Mouse (Mus musculus) heart, adult 8-10 months (tissue): ENCODE measurements at regions not wholly inside any gene's neighbourhood (a gene's known extent, or its start where the extent isn't known, plus 50 kb on each side); places are given as distances from the start of the nearest gene placed in this dataset.

Source experiments
- DNase-seq: peaks from one replicate; pipeline ENCODE4 v3.0.0; 2022; ENCODE audit warnings: low spot score

DNA sequence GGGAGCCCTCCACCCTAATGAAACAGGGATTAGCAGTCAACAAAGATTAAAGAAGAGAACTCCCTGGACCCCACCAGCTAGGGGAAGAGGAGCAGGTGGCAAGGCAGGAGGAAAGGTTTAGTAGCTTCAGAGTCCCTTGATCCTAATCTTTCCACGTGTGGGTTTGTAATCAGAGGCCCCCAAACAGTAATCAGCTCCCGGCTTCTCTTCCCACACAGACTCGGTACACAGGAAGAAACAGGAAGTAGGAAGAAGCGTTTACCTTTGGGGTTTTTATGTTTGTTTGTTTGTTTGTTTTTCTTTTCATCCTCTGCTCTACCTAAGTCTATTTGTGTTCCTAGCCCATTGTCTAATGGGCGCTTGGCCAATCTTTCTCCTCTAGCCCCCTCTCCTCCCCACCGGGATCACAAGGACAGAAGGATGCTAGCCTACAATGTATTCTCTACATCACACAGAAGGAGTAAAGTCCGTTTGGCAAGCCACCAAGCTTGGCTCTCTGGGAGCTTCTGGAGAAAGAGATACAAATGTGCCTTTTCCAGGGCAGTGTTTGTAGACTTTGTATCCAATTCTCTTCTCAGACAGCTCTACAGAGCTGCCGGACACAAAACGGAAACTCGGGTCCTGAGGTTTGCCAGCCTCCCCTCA lies 226.5 kb upstream of the Jarid2 start:
- DNase-seq: no peak

DNA sequence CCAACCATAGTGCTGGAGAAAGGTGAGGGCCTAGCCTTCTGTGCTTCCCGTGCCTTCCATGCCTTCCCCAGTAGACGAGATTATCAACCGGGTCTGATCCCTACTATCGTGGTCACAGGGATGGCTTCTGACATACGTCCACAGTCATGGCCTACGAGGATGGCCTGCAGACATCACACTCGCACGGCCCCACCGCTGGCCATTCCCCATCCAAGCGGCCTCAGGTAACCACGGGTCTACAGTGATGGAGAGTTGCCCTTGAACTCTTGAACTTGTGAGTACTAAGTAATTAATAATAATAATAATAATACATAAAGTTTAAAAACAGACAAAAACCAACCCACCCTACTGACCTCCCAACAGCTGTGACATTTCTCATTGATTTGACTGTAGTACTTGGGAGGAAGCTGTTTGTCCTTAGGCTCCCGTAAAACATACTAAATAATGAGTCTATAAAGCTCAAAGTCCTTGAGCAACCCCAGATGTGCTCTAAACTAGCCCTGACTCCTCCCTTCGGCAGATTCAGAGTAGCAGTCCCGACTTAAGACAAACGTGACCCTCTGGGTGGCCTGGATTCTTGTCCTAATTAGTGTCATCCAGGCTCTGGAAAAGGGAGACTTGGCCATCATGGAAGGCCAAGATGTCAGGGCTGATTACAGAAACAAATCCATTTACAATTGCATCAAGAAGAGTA lies 225.9 kb upstream of the Jarid2 start:
- no peak for DNase-seq

DNA sequence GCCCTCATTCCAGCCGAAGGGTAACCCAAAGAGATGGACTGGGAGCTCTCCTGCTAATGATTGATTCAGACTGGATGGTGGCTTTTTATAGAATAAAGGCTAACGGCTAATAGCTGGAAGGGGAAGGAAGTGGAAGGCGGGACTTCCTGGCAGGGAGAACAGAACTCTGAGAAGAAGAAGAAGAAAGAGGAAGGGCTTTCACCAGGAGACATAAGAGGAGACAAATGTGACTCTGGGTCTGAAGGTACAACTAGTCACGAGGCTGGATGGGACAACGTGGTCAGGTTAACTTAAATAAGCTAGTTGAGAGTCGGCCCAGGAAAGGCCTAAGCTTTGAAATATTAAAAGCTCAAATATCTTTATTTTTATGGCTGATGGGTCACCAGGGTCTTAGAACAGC lies 224.8 kb upstream of the Jarid2 start:
- no peak for DNase-seq

DNA sequence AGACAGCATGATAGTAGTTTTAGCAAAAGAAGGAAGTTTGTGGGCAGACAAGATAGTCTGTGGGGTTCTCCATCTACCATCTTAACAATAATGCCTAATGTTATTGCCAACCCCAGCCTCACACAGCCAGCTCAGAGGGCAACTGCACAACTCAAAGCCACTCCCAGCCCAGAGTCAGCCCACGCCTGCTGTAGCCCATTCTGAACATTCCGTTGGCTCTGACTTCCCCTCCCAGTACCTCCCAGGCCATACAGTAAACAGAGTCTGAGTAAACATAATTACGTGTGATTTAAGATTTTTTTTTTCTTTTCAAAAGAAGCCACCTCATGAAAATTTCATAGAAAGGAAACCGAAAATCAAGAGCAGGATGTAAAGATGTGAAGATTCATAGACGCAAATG lies 222.3 kb upstream of the Jarid2 start:
- no peak for DNase-seq

DNA sequence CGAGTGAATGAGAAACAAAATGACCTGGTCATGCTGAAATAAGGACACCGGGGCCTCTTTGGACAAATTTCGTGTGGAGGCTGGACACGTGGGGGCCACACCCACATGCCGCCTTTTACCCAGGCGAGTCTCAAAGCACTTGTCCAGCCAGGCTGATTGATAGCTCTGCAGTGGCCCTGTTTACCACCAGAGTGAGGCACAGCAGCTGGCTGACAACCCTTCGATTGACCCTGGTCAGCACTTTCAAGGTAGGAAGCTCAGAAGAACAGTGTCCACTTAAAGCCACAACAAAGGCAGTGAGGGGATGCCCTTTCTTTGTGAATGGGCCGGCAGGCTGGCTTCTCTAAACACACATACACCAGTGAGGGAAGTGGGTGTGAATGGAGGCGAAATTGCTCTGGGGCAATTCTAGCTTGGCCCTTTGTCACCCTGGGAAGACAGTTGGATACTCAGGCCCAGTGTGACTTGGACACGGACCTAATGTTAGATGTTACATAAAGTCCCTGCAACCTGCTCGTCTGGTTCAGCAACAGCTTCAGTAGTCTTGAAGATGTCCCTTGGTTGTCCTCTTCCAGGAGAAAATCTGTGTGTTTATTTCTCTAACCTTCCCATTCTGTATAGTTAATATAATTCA lies 219.6 kb upstream of the Jarid2 start:
- DNase-seq: no peak

DNA sequence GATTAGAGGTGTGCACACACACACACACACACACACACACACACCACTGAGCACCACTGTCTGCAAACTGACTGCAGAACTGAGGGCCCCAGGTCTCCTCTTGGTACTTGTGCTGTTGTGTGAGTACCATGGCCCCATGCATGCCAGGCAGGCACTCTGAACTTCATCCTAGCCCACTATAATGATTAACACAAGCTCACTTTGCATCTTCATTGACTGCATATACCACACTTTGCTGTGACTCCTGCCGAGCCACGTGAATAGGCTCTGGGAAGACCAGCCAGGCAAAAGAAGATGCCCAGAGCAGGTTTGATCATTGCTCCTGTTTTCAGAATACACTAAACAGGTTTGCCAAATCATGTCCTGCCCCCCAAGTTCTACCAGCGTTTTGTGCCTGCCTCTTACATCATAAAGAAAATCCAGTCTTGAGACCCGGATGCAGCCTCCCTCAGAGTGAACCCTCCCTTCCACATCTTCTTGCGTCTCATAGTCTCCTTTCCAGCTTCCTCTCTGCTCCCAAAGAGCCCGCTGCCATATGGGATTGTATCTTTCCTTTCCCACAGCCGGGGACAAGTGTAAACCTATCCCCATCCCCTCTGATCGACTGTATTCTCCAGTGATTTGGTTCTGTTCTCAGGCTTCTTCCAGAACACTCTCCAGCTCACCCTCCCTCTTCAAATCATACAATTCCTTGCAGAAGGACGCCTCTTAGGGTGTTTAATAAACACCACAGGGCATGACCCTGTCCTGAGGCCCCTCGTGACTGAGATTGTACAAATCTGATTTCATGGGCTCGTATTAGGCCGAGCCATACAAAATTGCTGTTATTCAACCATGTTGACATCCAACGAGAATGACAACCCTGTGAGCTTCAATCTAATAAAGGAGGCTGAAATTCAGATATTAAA lies 215.6 kb upstream of the Jarid2 start:
- DNase-seq: no peak

DNA sequence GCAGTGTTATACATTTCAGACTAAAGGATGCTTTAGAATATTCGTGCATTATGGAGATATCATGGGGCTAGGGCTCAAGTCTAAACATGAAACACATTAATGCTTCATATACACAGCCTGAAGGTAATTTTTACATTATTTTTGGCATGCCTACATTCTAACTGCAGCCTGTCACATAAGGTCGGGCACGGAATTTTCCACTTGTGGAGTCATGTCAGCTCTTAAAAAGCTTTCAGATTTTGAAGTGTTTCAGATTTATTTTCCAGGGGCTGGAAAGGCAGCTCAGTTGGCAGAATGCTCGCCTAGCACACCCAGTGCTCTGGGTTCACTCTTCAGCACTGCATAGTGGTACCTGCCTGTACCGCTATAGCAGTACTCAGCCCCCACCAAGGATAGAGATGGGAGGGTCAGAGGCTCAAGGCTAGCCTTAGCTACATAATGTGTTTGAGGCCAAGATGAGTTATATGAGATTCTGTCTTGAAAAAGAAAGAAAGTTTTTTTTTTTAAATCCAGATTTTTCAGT lies 214.6 kb upstream of the Jarid2 start:
- no peak for DNase-seq

DNA sequence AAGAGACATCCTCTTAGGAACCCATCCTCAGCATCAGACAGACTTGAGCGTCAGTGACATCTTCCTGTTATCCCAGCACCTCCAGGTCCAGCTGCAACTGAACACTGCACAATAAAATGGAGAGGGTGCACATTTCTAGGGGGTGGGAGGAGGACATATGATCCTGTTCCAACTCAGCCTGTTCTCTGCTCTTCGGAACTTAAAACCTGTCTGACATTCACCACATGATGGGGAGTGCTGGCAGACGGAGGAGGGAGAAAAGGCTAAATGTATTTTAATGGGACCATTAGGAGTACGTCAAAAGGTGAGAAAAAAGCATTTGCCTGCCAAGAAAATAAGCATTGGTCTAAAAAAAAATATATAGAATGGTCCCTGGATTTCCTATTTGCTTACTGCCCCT lies 212.4 kb upstream of the Jarid2 start:
- DNase-seq: no peak

DNA sequence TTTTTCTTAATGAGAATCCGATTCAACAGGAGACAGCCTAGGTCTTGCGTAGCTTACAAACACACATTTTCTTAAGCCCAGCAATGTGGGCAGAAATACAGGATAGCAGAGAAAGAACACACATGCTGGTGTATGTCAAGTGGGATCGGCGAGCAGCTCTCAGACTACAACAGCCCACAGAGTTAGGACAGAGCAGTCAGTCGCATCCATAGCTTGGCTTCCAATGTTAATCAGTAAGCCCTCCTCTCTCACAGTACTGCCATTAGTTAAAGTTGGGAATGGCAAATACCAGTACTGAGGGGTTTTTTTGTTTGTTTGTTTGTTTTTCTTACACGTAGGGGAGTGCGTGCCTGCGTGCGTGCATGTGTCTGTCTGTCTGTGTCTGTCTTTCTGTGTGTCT lies 212.0 kb upstream of the Jarid2 start:
- no peak for DNase-seq

DNA sequence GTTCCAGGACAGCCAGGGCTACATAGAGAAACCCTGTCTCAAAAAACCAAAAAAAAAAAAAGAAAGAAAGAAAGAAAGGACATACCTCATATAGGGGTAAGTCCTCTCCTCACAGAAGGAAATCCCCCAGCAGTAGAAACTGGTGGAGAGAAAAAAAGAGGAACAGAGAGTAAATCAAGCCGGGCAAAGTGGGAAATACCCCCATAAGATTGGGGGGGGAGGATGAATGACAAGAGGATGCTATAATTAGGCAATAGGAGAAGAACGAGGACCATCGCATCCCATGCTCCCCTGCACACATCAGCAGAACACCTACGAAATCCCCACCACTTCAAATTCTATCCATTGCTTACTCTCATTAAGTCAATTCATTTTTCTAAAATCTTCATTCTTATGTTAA lies 211.1 kb upstream of the Jarid2 start:
- DNase-seq: no peak

DNA sequence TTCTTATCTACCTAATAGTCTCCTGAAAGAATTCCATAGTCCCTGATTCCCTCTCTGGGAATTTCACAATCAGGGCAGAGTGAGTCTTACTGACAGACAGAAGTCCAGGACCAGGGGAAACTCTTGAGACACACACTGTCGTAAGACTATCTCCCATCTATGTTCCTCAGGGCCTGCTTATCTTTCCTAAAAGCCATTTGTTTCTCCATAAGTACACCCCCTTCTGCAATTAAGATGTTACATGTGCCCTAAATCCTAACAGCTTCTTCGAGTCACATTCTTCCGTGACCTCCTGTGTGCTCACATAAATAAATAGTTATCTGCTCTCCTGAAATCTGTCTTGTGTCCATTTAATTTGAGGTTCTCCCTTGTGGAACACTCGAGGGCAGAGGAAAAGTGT lies 205.8 kb upstream of the Jarid2 start:
- no peak for DNase-seq

DNA sequence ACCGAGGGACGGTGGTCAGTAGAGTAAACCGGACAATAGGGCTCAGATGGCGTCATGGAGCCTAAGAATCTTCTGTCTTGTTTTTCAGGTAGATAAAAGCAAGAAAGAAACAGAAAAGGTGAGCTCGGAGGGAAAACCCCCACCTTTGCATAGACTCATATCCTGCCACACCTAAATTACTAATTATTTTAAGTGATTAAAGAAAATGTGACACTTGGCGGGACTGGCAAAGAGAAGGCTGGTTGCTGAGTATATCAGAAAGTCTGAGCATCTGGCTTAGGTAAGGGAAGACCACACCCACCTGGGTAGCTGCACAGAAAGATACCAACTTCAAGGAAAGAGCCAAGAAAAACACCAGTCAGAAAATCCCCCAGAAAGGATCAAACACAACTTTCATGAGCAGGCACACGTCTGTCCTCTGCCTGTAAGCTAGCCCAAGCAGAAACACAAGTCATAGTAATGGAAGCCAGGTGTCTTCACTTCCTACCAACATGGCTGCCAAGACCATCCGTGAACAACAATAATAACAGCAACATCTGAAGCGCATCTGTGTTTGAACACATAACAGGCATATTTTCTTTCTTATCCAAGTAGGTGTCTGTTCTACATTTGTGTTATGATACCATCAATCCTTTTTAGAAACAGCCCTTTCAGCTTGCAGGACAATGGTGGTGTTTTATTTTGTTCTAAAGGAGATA lies 198.3 kb upstream of the Jarid2 start:
- no peak for DNase-seq

DNA sequence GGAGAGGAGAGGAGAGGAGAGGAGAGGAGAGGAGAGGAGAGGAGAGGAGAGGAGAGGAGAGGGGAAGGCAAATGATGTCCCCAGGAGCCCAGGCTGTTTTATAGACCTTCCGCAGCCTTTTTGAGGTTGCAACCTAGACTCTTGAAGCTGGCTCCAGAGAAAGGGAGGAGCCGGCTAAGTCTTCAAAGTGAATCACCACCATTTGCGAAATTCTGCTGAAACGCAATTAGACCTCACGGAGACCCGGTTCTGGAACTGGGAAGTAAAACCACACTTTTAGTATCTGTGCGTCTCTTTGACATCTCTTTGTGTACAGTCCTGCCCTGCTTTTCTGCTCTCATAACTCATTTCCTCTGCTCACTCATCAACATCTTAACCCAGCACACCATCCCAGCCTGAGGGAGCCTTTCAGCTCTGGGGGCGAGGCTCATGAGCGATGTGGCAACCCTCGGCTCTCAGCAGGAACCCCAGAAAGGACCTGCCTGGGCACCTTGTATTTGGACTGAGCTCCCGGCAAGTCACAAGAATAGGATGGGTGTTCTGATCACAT lies 196.6 kb upstream of the Jarid2 start:
- no peak for DNase-seq

DNA sequence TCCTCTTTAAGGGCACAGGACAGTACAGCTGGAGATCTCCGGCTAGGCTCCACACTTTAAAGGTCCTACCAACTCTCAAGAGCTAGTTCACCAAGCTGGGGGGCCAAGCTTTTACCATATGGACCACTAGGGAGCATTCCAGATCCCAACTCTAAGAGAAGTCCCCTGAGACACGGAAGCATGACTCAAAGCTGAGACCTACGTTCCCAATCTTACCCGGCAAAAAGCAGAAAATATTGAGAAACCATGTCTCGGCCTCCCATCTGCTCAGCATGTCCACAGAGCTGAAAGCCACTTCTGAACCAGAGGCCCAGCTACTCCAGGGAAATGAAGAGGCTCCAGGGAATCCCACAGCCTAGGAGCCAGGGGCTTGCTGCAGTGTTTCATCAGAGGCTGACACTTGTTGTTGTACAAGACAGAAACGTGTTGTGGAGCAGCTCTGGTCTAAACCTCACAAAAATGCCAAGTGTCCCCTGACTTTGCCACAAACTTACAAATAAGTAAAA lies 194.6 kb upstream of the Jarid2 start:
- DNase-seq: no peak

DNA sequence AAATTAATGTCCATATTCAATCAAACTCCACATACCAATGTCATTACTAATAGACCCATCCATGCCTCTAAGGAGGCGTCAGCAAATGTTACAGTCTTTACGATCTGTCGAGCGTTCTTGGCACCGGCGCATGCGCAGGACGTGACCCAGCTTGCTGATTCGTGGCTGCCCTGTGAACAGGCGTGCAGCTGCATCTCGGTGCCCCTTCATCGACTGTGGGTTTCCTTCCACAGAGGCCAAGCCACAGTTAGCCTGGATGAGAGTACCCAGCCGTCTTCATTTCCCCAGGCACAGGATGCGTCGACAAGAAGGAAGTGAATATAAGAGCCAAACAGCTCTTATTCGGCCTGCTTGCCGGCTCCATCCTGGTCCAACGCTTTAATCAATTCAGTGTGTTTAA lies 193.8 kb upstream of the Jarid2 start:
- no peak for DNase-seq

DNA sequence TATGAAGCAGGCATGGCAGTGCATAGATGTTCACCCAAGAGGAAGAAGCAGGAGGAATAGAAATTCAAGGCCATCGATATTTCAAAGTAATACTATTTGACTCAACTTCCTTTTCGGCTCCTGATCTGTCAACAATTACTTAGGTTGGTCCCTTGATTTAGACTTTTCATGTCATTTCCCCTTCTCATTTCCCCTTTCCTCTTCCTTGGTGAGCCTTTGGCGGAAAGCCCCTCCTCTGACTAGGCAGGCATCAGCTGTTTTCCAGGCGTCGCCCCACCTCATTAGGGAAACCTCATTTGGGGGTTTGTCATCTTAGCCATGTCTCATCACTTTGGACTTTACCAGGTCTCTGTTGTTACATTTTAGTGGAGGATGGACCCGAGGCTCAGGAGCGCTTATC lies 191.0 kb upstream of the Jarid2 start:
- no peak for DNase-seq

DNA sequence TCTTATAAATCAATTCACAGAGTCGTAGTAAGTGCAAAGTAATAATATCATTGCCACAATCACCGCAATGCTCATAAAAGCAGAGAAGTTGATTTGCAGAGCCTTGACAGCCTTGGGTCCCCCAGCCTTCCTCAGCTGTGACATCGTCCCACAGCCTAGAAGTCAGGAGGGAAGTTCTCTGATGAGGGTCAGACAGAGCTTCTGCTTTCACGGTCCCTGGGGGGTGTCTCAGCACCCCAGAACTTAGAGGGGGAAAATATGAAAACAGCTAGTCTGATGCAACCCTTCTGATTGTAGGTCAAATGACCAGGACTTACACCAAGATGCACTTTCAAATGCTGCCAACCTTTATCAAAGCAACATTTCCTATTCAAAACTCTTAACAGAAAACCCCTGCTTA lies 188.9 kb upstream of the Jarid2 start:
- DNase-seq: no peak

DNA sequence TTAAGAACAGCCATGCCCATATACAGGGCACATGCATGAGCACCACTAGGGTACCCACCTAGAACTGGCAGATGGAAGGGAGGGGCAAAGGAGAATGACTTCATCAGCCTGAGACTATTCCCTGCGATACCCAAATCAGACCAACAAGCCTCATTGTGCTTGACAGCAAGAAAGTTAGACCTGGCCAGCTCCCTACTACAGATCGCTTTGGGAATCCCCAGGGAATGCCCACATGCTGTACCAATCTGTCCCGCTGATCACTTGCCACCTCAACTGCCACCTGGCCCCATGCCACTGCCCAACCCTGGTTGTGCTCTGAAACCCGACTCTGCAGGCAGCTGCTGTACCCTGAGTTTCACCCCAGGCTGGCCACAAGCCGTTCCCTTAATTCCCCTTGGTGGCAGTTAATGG lies 188.0 kb upstream of the Jarid2 start:
- DNase-seq: peak; percentile 19

DNA sequence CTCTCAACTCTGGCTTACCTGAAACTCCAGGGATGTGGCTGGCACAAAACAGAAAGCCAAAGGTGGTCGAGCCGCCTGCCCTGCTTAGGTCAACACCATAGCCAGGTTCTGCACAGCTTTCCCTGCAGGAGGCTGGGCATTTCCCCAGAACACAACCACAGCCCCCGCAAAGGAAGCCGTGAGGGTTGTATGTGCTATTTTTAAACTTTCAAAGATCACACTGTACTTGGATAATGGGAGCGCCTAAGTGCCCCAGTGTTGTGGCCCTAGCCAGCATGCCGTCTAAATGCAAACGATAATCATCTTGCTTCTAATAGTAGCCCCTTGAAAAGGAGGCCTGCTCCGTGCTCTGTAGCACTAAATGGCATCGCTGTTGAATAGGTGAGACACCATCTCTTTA lies 184.5 kb upstream of the Jarid2 start:
- peak; percentile 26 for DNase-seq

DNA sequence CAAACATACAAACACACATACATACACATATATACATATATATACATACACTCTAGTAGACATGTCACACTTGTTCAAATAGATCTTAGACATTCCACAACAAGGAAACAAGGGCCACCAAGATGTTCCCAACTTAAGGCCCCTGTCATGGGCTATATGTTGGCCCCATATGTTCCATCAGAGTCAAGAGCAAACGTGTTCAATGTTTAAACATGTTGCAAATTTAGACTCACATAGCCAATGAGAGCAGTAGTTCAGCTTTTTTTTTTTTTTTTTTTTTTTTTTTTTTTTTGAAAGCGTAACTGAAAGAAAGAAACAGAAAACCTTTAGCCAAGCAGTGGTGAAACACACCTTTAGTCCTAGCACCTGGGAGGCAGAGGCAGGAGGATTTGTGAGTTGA lies 183.0 kb upstream of the Jarid2 start:
- no peak for DNase-seq

DNA sequence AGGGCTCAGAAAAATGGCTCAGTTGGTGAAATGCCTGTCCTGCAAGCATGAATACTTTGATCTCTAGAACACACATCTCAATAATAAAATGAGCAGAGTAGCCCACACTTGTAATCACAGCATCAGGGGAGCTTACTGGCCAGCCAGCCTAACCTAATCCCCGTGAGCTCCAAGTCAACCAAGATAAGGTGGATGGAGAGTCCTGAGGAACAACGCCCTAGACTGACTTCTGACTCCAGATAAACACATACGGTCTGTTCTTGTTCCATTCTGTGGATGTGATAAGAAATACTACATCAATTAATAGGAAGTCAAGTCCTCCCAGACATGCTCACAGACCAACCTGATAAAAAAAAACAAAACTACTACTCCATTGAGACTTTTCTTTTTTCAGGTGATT lies 180.4 kb upstream of the Jarid2 start:
- DNase-seq: no peak
